Mouse (Mus musculus) fibroblast of lung, adult 2 months (primary cell): Measurements from ENCODE around the gene Ccdc134.
A peak's percentile ranks its signal among the peaks of the same experiment; 100 is the strongest.
"Not testable (repeated sequence)": the region's sequence is repeated elsewhere in the genome, so short reads cannot be mapped to it uniquely, and the experiment has no call there.

Experiments
- DNase-seq: peaks from one replicate; pipeline ENCODE4 v3.0.0-alpha.2; 2011; ENCODE audit warnings: low read depth

Ccdc134 gene

DNA sequence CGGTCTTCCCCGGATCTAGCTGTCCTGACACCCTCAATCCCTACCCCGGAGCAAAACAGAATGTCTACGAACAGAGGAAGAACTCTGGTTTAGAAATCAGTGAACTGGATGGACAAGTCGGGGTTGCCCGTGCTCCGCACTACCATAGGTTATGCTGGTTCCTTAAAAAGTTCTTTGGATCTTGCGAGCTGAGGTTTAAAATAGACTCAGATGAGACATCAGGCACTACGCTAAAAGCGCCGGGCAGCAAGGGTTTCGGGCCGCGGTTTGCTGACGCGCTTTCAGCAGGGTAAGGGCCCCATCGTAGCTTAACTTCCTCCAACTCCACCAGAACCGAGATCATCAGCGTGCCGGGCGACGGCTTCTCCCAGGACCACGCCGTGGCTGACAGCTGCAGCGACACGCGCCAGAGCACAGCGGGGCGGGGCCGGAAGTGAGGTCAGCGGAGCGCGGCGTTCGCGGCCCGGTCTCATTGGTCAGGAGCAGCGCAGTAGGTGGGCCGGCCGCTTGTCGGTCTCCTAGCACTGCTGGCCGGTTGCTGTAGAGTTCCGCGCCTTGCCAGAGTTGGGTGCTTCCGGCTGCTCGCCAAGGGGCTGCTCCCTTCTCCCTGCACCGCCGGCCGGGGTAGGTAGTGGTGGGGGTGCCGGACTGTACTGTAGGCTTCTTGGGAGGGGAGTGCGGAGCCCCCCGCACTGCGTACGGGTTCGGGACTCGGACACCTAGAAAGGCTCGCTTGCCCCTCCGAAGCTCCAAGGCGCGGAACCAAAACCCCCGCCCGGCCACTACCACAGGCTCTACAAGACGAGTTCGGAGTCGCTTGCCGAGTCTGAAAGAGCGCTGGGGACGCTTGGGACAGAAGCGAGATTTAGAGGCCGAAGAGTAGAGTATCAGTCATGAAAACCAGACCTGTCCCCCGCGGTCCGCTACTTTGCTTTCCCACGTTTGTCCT, at the start of gene Ccdc134:
TSS of gene Ccdc134 (plus strand) at position 497 of the 949 bp plus-strand sequence.
- peak; percentile 76 for DNase-seq

DNA sequence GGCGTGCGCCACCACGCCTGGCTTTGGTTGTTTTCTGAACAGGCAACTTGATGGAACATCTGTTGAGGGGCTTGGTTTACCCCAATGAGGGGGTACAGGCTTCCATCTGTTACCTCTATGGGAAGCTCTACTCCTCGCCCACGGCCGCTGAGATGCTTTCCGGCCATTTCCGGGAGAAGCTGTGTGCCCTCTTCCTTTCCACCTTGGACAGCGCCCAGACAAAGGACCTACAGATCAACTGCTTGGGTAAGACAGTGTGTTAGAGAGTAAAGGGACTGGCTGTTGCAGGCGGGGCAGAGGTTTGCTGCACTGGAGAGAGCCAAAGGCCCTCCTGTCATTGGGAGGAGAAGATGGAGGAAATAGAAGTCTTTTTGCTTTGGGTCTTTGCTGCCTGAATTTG, 47.8 kb upstream of the Ccdc134 start:
- no peak for DNase-seq

DNA sequence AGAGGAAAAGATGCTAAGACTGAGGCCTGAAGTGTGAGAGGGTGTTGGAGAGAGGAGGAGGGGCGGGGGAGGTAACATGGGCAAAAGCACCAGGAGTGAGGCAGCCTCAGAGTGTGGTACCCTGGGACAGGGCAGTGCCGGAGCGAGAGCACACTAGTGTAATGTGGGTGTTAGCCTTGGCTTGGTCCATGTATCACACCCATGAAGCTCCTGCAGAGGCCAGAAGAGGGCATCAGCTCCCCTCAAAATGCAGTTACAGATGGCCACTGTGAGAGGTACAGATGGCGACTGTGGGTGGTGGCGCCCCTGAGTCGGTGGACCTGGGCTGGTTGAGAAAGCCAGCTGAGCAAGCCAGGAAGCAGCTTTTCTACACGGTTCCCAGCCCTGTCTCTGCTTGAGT, 46.6 kb upstream of the Ccdc134 start:
- DNase-seq: peak; percentile 6

DNA sequence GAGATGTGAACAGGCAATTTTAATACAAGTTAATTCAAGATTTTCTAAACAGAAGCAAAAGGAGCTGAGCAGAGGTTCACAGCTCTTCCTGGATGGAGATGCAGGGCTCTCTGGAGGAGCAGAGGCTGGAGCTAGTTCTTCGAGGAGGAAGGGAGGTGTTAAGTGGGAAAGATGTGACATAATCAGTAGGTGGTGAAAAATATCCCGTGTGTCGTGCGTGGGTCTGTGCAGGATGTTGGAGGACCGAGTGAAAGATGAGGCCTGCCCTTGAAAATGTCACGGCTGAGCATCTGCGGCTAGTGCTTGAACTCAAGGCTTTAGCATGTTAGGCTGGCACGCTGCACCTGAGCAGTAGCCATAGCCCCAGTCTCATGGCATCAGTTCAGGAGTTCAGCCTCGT, 42.1 kb upstream of the Ccdc134 start:
- DNase-seq: no peak

DNA sequence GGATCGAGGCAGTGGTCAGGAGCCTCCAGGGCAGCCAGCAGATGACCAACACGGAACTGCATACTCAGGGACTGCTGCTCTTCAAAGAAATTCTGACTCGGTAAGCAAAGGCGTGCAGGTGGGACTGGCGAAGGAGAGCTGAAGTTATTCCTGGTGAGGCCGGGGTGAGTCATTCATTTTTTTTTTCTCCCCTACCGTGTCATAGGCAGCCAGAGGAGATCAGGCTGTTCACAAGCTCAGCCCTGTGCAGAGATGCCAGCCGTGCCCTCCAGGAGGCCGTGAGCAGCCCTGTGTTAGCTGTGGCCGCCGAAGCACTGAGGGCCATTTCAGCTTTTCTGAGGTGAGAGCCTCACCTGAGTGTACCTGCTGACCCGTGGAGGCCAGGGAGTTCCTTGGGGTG, 41.6 kb upstream of the Ccdc134 start:
- no peak for DNase-seq

DNA sequence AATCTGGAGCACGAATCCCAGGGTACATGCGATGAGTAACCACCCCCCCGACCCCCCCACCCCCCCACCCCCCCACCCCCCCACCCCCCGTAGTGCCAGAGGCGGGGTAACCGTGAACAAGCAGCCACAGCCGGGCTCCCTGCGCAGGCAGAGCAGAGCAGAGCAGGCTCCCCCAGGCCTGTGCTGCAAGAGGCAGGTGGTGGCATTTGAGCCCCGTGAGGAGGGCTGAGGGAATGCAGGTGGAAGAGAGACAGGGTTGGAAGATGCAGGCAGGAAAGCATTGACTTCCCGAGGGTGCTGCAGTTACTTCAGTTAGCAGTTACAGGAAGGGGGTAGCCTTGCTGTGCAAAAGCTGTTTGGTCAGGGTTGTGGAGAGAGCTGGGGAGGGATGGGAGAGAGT, 40.5 kb upstream of the Ccdc134 start:
- no peak for DNase-seq

DNA sequence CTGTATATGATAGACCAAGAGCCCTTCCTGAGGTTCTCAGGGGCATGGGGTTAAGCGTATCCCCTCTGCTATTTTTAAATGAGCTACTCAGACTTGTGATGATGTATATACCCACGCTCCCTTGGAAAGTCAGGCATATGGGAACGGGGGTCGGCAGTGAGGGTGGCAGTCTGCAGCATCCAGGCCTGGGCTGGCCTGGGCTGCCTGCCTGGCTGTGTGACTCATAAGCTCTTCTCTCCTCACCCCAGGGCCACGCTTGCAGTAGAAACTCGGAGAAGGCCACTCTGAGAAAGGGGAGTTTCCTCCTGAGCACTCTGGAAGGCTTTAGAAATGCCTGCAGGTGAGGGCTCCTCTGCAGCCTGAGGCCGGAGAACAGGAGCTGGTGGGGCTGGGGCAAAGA, 36.7 kb upstream of the Ccdc134 start:
- DNase-seq: no peak

DNA sequence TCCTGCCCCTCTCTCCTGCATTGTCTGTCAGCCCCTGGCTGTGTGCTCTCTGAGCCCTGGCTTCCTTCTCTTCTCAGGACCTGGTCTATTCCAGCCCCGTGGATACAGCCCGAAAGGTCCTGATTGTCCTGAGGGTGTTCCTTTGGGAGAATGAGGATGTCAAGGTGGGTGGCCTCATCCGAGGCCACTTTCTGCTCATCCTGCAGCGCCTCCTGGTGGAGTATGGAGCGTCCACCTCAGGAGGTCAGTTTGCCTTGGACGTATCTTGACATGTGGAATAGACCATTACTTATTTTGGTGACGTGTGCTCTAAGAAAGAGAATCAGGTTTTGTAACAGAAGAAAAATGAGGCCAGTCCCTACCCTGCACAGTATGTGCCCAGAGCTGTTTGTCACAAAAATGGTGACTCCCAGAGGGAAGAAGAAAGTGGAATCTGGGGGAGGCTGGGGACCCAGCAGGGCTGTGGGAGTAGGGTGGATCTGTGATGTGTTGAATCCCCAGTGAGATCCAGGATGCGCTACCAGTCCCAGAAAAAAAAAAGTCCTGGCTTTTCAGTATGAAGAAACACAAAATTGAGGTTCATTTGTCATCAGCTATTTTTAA, 20.7 kb upstream of the Ccdc134 start:
- no peak for DNase-seq

DNA sequence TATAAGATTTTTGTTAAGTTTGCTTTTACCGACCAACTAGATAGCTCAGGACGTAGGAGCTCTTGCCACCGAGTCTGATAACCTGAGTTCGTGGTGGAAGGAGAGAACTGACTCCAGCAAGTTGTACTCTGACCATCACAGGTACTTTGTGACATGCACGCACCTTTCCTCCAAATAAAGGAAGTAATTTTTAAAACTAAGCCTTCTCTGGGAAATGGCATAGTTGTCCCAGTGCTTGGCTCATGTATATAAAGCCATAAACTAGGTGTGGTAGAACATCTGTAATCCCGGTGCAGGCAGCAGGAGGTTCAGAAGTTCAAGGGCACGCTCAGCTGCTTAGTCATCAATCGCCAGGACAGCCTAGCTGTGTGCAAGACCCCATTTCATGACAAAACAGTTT, 7.2 kb upstream of the Ccdc134 start:
- no peak for DNase-seq

DNA sequence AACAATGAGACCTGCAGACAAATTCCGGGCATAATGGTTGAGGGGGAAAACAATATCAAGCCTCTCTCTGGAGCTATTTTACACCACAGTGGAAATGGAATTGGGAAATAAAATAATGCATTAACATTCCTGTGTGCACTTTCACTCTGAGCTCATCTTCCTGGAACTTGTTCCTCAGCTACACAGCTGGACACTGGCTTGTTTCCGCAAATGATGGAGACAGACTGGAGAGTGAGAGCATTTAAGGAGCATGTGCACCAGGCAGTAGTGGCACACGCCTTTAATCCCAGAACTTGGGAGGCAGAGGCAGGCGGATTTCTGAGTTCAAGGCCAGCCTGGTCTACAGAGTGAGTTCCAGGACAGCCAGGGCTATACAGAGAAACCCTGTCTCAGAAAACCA, 1.0 kb upstream of the Ccdc134 start:
- DNase-seq: not testable (repeated sequence)

DNA sequence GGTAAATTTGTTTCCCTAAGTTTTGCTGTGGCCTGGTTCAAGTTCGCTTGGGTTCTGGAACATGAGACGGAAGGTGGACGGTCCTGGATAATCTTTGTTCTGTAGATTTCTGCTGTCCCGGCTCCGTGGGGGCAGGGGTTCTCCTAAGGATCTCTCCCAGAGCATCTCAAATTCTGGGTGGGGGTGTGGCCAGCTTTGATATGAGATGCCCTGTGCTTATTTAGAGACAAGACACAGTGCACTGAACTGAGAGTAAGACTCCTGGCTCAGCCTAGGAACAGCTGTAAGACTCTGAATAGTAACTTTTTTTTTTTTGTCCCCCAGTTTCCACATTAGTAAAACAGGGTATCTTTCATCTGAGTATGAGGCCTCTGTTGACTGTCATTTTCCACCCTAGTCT, 676 bp downstream of the Ccdc134 start:
- no peak for DNase-seq

DNA sequence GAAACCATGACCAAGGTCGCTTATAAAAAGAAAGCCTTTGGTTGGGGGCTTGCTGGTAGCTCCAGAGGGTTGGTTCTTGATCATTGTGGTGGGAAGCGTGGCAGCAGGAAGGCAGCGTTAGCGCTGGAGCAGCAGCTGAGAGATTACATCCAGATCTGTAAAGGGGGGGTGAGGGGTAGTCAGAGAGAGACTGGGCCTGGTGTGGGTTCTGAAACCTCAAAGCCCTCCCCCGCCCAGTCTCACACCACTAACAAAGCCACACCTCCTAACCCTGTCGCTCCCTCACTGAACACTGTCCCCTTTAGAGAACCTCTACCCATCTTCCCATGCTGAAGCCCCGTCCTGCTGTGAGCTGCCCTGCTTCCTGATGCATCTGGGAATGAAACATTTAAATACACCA, 2.9 kb downstream of the Ccdc134 start:
- no peak for DNase-seq

DNA sequence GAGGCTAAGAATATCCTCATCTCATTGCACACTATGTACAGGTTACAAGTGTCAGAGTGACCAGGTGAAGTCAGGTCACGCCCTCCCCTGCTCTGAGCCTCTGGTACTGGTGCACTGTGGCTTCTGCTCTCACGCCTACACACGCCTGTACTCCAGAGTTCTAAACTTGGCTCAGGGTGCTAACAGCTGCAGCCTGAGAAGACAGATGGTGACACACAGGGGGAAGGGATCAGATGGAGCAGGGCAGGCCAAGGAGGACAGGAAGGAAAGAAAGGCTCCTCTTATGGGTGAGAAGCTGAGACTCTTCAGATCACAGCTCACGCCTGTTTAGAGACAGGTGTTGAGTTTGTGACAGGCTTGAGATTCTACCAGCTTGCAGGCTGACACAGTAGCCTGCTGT, 7.7 kb downstream of the Ccdc134 start:
- no peak for DNase-seq

DNA sequence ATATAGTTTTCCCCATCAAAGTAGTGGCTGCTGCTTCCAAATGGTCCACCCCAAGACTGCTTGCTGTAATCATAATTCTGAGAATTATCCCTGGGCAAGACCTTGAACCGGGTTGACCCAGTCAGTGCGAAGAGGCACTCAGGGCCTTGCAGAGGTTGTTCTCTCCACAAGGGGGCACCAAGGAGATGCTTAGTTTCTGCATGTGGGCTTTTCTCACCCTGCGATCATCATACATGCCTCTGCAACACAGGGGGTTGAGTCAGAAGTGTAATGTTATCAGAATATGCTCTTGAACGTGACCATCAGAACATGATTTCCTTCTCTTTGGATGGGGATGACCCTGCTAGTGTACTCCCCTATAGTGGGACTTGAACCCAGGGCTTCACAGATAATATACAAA, 10.8 kb downstream of the Ccdc134 start:
- no peak for DNase-seq

DNA sequence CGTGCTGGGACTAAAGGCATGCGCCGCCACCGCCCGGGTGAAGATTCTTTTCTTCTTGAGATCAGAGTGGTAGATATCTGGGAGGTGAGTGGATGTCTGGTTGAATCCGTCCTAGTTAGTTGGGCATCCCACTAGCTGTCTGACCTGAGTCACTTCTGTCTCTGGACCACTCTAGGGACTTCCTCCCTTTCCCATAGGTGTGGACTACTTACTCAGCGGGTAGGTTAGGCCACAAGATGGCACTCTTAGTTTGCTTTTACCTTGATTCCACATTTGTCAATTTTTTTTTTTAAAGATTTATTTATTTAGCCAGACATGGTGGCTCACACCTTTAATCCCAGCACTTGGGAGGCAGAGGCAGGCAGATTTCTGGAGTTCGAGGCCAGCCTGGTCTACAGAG, 11.5 kb downstream of the Ccdc134 start:
- DNase-seq: no peak

DNA sequence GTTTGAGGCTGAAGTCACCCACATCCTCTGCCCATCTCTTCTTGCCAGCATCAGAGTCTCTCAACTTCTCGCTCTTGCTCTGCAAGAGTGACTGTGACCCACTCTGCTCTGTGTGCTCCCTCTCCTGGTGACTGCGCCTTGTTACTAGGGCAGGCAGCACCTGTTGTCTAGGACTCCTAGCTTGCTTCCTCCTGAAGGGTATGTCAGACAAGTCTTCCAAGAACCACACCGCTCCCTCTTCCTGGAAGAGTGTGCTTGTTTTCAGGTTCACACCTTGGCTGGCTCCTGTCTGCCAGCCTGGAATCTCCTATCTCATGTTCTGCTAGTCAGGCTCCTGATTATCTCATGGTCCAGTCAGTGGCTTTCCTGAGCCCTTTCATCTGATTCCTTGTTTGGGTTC, 12.6 kb downstream of the Ccdc134 start:
- no peak for DNase-seq

DNA sequence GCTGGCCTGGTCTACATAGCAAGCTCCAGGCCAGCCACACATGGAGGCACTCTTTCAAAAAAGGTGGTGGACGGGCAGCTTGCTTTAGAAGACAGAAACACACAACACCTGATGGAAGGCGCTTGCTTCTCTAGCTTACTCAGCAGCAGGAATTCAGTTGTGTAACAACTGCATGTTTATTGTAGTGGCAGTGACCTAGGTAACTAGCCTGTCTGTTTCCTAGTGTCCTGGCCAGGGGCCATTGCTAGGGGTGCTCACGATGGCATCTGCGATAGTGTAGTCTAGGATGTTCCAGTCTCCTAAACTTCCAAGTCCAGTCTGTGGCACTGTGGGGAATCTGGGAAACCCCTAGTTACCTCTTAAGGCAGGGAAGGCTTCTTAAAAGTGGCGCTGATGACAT, 16.4 kb downstream of the Ccdc134 start:
- DNase-seq: no peak

DNA sequence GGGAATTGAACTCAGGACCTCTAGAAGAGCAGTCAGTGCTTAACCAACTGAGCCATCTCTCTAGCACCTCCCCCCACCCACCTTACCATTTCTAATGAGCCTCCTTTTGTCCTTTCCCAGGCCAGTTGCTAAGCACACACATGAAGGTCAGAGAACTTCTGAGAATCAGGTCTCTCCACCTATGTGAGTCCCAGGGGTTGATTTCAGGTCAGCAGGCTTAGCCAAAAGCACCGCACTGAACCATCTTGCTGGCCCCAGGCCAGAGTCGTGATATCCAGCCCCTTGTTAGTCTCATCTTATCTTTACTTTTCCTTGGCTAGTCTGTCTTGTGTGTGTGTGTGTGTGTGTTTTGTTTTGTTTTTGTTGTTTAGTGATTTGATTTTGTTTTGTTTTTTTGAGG, 17.7 kb downstream of the Ccdc134 start:
- no peak for DNase-seq

DNA sequence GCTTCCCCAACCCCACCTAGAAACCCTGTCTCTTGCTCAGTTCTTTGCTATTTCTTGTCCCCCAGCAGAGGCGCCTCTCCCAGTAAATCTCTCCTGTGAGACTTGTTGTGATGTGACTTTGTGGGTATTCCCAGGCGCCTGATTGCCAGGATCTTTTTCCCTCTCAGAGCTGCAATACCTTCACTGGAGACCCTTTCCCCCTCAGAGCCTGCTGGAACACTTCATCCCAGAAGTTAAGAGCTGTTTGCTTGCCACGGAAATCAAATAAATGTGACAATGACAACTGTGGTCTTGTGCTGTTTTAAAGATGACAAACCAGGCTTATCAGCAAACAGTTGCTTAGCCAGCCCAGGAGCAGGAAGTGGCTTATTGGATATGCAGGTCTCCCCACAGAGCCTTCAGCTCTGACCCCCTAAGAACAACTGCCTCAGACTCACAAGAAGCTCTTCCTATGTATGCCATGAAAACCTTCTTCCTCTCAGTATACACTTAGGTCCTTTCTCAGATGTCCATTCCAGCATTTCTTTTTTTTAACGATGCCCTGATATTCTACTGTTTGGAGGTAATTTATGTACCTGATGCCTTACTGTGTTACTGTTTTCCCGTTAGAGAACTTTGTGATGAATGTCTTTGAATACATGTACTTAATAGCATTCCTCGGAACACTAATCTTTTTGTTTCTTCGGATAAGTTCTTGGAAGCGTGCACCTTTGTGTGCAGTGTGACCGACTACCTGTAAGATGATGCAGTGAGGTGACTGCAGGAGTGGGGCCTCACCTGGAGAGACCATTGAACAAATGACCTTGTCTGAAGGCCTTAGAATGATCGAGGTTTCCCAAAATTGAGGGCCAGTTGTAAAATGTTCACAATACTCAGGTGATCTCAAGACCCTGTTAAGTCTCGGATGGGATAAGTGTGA, 18.4 kb downstream of the Ccdc134 start:
- DNase-seq: no peak

DNA sequence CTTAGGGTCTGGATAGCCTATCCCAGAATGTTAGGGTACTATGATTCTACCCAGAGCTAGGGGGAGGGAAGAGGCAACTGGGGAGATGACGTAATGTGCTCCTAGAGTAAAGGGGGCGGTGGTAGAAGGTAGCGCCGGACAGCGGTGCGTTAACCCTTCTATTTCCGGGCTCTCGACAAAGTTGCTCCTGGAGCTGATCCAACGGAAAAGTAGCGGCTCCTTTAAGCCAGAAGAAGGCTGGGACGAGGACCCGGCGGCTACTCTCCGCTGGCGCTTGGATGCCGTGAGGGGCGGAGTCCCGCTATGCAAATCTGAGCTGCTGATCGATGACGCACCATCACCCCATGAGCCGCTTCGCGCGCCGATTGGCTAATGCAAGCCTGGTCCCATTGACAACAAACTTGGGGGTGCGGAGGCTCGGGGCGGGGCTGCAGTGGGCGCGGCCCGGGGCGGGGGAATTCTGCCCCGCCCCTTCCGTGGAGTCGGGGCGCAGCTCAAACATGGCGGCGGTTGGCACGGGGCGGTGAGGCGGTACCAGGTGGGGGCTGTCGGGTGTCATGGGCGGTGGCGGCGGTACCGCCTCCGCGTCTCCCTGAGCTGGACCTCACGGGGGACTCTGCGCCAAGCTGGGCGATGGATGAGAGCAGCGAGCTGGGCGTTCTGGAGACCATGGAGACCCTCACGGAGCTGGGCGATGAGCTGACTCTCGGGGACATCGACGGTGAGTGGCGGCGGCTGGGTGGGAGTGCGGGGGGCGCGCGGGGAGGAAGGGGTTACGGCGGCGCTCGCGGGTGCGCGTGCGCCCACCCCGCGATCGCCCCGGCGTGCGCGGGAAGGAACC, 19.3 kb downstream of the Ccdc134 start, which contains the start of gene Srebf2:
TSS of gene Srebf2 (plus strand) at position 412 of the 841 bp plus-strand sequence.
- DNase-seq: peak; percentile 98

DNA sequence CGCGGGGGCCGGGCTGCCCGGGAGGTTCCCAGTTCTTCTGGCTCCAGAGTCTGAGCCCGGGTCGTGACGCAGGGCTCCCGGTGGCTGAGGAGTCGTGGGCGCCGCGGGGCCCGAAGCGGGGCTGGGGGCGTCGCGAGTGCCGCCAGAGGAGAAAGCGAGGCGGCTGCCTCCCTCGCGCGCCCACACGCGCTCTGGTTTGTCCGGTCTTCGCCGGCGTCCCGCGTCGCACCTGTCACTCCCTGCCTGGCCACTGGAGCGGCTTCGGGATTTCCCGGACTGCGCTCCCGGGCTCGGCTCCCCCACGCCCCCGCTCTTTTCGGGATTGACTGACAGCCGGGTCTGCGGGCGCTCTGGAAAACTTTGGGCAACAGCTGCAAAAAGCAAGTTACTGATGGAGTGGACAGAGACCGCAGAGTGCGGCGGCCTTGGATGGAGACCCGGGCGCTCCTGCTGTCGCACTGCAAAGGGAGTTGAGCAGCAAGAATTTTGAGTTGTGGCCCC, 19.9 kb downstream of the Ccdc134 start:
- no peak for DNase-seq
